Mouse (Mus musculus) cerebellum, adult 11 months (tissue): ENCODE measurements around the gene Prn.

Experiments
- DNase-seq: peaks from one replicate; pipeline ENCODE4 v3.0.0; 2022

Prn gene

DNA sequence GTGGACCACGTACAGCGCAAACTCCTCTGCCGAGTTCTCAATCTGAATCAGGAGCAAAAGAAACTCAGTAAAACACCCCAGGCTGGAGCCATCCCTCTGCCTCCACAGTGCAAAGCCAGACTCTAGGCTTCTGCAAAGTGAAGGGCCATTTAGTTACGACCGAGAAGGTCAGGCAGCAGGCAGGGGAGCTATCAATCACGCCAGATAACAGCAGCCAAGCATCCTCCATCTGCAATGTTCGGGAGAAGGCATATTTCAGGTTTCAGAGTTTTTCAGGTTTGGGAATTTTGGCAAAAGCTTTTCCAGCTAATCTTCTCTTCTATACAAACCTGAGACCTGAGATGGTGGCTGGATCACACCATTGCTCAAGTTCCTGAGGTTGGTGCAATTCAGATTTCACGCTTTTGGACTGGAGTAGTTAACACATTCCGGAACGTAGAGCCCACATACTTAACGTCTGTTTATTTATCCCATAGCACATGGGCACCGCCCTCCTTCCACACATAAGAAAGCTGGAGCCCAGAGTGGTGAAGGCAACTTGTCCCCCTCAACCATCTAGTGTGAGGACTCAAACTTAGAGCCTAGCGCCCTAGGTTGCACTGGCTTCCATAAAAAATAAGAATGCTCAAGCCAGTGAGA, 92.1 kb downstream of the Prn start:
- DNase-seq: no peak

GRCm38 (mm10) chr2:132003916-132004315, 94.2 kb downstream of the Prn start:
- DNase-seq: no peak

GRCm38 (mm10) chr2:132004495-132005136, 94.9 kb downstream of the Prn start:
- no peak for DNase-seq

- DNase-seq: no peak
These were observed 95.7 kb downstream of the Prn start for GRCm38 (mm10) chr2:132005445-132005844.
